Mouse (Mus musculus): ENCODE data around the gene Gng12.
A peak's percentile ranks its signal among the peaks of the same experiment; 100 is the strongest.

Gene Gng12

DNA sequence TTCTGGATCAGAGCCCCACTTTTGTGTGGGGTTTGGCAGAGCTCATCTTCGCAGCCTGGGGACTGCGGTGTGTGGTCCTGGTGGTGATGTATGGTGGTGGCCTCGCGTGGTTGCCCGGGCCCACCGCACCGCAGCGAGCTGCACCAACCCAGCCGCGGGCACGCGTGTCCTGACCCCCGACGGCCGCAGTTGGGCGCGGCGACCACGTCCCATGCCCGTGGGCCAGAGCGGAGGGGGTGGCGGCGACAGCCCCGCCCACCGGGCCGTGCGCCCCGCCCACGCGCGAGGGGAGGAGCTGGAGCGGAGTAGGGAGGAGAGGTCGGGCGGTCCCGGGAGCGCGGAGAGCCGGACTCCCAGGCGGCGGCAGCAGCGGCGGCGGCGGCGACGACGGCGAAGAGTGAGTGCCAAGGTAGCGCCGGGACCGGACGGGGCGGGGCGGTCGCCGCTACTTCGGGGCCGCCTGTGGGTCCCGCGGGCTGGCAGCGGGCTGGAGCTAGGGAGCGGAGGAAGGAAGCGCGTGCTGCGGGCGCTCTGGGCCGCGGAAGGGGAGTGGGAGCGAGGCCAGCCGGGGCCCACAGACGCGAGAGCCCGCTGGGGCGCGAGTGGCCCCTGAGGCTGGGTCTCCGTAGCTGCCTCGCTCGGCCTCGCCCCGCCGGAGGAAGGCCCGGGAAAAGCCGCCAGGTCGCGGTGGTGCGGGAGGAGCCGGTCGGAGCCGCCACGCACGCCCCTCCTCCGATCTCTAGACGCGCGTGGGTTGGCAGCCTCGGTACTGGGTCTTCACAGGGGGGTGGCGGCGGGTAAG is at the start of gene Gng12:
Gene Gng12 (plus strand): TSS at position 279 of the 802 bp plus-strand sequence.
- peak; percentile 28; the same call in 1 of the 2 replicates for TF ChIP-seq GATA4 (IDR thresholded peaks at IDR 0.05; ENCODE audit: insufficient replicate concordance, low read length)

DNA sequence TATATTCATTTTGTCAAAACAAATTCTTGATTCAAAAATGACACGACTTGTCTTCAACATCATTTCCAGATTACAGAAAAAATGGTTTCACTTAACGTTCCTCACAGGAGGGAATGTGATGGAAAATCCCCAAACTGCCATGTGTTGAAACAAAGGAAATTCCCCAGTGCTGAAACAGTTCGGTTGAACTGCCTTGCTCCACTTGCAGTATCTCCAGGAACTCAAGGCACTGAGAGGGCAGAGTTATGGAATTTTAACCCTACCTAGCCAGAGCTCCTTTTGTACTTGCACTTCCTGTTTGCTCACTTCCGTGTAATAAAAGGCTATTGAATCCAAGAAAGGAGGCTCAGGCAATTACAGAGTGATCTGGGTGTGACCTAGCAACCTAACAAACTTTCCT is 47.3 kb upstream of the Gng12 start:
- no peak for TF ChIP-seq GATA4 (IDR thresholded peaks at IDR 0.05; ENCODE audit: insufficient replicate concordance, low read length)

DNA sequence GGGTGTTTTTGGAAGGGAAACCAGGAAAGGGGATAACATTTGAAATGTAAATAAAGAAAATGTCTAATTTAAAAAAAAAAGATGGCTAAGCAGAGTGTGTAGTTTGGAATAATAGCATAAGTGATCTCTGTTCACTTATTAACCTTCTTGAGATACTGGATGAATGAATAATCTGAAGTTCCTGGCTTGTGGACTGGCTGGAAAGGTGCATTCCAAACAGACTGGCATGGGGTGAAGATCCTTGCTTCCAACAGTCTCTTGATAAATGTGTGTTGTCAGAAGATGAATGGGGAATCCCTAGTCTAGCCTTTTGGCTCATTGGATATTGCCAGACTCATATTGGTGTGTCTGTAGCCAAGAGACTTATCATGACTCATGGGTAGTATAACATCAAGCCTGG is 40.0 kb upstream of the Gng12 start:
- TF ChIP-seq GATA4 (IDR thresholded peaks at IDR 0.05; ENCODE audit: insufficient replicate concordance, low read length) = no peak

DNA sequence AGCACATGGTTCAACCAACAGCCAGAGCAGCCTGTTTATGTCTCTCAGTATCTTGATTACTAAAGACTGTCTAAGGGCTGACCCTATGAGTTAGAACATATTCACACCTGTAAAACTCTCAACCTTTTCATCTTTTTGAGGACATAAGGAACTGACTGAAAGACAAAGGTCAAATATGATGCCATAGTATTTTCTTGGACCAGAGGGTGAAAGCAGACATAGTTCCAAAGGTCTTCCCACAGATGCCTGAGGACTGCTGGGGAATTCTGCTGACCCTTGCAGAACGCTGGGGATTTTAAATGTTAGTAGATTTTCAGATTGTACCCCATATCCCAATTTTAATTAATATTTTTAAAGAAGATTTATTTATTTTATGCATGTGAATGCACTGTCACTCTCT is 37.8 kb upstream of the Gng12 start:
- no peak for TF ChIP-seq GATA4 (IDR thresholded peaks at IDR 0.05; ENCODE audit: insufficient replicate concordance, low read length)

DNA sequence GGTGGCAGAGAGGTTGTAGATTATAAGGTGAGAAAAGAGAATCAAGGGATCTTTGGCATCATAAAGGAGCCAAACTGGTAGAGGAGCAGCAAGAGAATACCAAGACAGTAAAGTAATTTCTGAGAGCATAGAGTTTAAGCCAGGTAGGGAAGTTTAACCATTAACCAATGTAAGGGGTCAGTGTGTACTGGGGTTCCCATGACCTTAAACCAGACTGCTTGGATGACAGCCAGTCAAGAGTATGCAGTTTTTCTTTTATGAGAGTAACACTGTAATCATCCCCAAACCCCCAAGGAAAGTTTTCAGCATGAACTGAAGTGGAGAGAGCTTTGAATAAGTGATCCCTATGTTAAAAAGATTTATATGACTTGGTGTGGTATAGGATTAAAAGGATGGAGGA is 36.8 kb upstream of the Gng12 start:
- TF ChIP-seq GATA4 (IDR thresholded peaks at IDR 0.05; ENCODE audit: insufficient replicate concordance, low read length) = no peak

DNA sequence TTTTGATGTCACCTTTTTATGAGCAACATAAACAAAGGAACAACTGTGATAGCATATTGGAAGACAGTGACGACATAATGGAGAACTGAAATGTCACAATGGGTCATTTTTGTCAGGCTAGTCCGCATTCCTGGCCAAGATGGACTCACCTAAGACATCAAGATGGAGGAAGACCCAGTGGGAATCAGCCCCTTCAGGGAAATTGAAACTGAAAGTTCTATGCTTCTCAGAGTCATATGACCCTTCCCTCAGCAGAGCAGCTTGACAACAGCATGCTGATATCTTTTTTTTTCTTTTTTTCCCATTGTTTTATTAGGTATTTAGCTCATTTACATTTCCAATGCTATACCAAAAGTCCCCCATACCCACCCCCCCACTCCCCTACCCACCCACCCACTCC is 31.7 kb upstream of the Gng12 start:
- no peak for TF ChIP-seq GATA4 (IDR thresholded peaks at IDR 0.05; ENCODE audit: insufficient replicate concordance, low read length)

DNA sequence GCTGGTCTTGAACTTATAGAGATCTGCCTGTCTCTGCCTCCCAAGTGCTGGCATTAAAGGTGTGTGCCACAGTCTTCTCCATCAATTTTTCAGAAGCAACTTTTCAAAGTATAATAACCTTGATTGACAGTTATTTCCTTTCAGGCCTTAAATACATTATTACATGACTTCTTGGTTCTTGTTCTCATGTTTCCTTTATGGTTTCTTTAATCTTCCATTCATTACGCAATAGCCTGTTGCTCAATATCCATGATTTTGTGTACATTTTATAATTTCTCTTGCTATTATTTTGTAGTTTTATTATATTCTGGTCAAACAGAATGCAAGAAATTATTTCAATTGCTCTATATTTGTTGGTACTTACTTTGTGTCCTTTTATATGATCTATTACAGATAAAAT is 29.9 kb upstream of the Gng12 start:
- TF ChIP-seq GATA4 (IDR thresholded peaks at IDR 0.05; ENCODE audit: insufficient replicate concordance, low read length) = no peak

DNA sequence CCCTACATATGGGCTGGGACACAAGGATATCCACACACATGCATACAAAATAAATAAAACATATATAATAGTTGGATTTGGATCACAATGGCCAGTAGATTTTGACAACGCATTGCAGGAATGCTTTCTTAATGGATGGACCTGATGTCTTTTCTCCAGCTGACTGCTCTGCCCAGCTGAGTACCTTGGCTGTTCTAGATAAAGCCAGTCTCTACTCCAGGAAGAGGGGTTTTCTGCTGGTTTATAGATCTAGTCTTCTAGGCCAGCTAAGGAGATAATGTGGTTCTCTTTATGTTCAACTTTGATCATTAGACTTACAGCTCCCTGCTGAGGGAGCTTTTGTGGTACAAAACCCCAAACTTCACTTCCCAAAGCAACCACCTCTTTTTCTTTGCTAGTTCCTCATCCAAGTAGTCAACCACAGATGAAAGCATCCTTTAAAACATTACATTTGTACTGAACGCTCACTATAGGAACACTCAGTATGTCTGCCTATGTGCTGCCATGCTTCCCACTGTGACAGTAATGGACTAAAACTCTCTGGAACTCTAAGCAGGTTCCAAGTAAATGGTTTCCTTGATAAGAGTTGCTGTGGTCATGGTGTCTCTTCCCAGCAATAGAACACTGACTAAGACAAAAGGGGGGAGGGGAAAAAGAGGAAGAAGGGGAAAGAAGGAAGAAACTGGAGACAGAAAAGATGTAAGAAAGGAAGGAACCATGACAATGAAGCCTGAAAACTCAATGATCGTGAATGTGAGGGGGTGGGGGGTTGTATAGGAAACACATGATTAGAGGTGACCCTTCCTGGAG is 5.6 kb upstream of the Gng12 start:
- no peak for TF ChIP-seq GATA4 (IDR thresholded peaks at IDR 0.05; ENCODE audit: insufficient replicate concordance, low read length)

DNA sequence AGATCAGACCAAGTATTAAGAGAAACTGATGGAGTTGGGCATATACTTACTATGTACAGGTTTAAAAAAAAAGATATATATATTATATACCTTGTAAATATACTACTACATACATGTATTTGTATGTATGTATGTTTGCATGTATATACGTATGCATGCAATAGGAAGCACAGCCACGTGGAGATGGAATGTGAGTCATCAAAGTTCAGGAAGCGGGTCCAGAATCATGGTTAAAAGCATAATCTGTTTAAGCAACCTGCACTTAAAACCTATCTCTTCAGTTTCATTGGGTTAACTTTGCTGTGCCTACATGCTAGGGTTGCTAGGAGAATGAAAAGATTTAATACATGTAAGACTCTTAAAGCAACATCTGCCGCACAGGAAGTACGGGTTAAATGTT is 2.2 kb upstream of the Gng12 start:
- no peak for TF ChIP-seq GATA4 (IDR thresholded peaks at IDR 0.05; ENCODE audit: insufficient replicate concordance, low read length)

DNA sequence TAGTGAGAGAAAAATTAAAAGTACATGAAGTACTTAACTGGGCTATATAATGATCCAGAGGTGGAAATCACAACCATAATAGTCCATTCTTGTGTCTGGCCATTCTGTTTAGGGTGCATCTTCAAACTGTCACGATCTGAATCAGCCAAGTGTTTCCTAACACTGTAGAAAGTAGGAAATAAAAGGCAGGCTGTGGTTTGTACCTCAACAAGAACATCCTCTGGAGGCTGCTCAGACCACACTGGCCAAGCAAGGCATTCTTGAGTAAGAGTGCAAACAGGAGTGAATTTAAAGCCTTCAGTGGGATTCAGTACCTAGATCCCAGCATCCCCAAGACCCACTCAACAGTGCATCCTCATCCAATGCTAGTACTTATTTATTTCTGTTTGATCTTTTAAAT is 1.2 kb upstream of the Gng12 start:
- no peak for TF ChIP-seq GATA4 (IDR thresholded peaks at IDR 0.05; ENCODE audit: insufficient replicate concordance, low read length)

DNA sequence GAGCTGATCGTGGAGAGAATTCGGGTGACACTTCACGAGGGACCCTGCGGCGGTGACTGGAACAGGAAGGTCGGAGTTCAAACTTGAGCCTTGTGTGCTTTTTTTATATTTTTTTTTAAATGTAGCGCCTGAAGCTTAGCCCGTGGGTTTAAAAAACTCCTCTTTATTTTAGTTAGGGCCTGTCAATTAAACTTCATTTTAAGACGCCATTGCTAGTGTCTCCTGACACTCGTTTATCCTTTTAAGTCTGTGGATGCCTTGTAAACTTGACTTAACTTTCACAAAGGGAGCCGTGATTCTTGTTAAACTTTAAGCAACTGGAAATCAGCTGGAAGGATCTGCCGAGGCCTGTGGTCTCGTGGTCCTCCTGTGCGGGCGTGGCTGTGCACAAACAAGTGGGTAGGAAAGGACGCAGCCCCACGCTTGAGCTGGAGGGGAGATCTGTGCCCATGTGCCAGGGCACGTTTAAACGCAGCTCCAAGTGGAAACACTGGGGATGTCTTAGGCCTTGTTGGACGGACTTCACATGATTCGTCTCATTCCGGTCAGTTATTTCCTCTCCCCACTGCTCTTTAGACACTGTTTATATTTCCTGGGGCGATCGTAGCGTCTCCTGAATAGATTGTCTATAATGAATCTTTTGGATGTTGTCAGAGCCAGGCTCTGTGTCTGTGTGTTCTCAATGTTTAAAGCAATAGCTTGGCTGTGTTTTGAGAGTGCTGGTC is 886 bp downstream of the Gng12 start:
- TF ChIP-seq GATA4 (IDR thresholded peaks at IDR 0.05; ENCODE audit: insufficient replicate concordance, low read length) = no peak

DNA sequence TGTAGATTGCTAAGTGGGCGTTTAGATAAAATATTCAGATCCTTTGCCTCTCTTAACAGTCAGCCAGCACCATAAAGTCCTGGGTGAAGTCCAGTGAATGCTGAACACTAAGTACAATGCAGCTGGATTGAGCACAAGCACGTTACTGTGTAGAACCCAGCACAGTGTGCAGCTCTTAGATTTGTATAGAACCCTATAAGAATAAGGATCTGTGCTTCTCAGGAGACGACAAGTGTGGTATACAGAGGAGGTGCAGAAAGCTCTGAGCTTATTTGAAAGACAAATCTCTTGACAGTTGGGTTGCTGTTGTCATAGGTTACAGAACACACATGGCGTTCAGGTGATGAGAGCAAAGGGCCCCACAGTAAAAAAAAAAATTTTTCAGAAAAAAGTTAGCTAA is 1.8 kb downstream of the Gng12 start:
- no peak for TF ChIP-seq GATA4 (IDR thresholded peaks at IDR 0.05; ENCODE audit: insufficient replicate concordance, low read length)

DNA sequence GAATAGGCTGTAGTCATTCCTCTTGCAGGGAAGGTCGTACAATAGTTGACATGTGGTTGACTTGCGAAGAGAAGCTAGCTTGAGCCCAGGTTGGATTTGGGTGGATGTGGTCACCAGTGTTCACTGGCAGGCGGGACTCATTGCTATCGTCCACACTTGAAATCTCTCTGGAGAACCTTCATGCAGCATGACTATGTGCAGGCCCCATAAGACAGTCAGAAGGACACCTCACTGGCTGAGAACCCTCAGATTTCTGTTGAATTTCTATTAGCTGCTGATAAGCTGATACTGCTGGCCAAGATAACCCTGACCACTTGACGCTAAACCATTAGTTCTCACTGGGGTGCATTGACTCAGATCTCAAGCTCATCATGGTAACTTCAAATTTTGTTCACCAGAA is 5.7 kb downstream of the Gng12 start:
- TF ChIP-seq GATA4 (IDR thresholded peaks at IDR 0.05; ENCODE audit: insufficient replicate concordance, low read length) = no peak

DNA sequence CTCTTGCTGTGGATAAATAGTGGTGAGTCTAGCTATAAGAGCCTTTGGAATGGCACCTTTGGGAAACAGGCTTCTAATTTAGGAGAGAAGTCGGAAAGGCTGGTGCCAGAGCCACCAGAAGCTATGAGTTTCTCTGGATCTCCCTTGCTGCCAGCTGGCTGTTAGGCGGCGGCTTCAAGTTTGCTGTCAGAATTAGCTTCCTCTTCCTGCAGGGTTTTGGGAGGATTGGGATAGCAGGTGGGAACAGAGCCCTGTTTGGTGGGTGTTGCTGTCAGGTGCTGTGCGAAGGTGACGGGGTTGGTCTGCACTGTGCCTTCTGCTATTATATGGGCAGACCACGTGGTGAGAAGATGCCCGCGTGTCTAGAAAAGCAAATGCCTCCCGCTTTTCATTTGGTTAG is 7.0 kb downstream of the Gng12 start:
- no peak for TF ChIP-seq GATA4 (IDR thresholded peaks at IDR 0.05; ENCODE audit: insufficient replicate concordance, low read length)

DNA sequence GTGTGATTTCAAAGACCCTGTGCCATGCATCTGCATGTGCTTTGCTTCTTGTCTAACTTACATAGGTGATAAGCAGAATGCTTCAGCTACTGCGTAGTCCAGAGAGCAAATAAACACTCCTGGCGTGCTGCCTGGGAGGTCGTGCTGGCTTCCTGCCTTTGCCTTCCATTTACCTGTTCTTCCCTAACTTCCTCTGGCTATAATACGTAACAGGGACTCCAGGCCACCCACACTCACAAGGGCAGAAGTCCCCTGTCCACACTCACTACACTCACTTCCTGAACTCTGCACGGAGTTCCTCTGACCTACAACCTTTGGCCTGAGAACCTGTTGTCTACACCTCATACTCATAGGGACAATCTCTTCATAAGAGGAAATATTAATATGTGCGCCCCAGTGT is 7.5 kb downstream of the Gng12 start:
- no peak for TF ChIP-seq GATA4 (IDR thresholded peaks at IDR 0.05; ENCODE audit: insufficient replicate concordance, low read length)

DNA sequence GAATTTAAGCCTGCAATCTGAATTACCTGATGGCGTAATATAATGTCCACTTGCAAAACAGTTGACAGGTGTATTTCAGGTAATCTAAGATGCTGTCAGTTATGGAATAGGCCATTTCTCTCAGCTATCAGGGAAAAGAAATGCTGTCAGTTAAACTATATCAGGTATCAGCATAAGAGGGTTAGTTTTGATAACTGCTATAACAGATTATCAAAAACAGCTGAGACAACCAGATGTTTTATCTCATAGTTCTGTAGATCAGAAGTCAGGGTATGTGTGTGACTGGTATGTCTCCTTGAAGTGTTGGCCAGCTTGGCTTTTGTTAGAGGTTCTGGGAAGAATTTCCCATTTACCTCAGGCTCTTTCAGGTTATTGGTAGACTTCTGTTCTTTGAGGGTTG is 10.0 kb downstream of the Gng12 start:
- no peak for TF ChIP-seq GATA4 (IDR thresholded peaks at IDR 0.05; ENCODE audit: insufficient replicate concordance, low read length)

All from liver, adult (tissue).